Mouse (Mus musculus) kidney, adult 10 weeks (tissue): ENCODE data around the gene Lhx5. TPM values are rescaled to one million over a fixed set of nuclear protein-coding genes. Genes with fewer than 3 reads are reported as not detected.

Experiments
- polyA plus RNA-seq: library from polyadenylated mRNA; stranded (reverse); fragments of 350-450 nt; fragmentation: Illumina TruSeq; extraction: RNeasy Lipid Tissue Mini Kit (QIAGEN cat#74804); gene quantifications from one replicate; pipeline ENCODE4 v1.2.3, GENCODE M21; 2014; ENCODE audit warnings: low read depth, low replicate concordance

Gene Lhx5
- not detected for polyA plus RNA-seq

DNA sequence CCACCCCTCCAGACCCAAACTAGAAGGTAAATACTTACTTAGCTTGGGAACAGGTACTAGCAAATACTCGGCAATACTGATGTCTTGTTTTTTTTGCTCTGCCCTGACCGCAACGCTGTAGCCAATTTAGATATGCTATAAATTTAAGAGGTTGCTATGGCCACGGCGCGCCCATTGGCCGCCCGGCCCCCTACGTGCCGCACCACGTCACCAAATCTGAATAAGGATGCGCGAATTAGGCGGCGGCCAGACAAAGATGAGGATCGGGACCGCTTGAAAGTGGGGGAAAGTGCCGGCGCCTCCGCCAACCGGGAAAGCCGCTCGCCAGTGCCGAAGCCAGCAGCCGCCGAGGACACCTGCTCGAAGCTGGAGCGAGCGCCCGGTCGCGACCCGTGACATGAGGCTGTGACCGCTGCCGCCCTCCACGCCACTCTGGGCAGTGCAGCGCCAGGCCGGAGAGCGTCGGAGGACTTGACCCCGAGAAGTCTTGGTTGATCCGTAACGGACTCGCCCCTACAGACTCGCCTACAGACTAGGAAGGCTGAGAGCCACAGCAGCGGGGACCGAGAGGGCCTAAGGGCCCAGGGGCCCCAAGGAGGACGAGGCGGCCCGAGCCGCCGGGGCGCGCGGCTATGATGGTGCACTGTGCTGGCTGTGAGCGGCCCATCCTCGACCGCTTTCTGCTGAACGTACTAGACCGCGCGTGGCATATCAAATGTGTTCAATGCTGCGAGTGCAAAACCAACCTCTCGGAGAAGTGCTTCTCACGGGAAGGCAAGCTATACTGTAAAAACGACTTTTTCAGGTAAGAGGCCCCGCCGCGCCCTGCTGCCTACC, at the start of gene Lhx5:
Gene Lhx5 (plus strand): TSS at position 51 of the 837 bp plus-strand sequence.

DNA sequence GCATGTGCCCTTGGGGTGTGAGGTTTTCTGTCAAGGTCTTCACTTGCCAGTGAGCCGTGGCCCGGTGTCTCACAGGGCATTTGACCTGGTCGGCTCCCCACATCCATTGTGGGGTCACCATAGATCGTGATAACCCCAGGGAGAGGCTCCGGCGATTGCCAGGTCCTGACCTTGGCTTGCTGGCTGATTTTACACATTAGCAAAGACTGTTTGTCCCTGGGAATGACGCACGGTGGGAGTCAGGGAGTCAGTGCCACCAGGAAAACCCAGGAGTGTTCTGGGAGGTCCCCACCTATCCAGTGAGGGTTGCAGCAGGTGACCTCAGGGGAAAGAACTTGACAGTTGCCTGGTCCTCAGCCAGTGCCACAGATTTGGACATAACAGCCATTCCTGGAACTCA, 41.3 kb downstream of the Lhx5 start, which contains the start of gene Sdsl:
Gene Sdsl (minus strand): TSS at position 41 of the 400 bp plus-strand sequence.

DNA sequence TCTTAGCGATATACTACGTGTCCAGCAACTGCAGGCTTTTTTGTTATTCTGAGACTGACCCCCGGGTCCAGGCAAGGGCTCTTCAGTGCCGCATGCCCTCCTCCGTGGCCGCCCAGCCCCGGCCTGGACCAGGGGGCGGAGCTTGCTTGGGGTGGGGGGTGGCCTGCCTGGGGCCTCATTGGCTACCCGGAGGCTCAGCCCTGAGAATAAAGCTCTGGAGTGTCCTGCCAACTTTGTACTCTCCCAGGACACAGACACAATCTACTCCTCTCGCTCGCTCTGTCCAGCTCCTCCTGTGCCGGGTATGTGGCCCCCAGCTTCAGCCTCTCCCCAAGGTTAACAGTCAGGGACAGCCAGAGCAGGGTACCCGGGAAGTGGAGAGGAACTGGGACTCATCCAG, 44.8 kb downstream of the Lhx5 start, which contains the start of gene Sds:
Gene Sds (plus strand): TSS at position 231 of the 400 bp plus-strand sequence.

Other genes starting within 250 kb of the Lhx5 start
- not detected for gene Sdsl, start 41.1 kb downstream of the Lhx5 start, polyA plus RNA-seq
- not detected for gene Sds, start 44.8 kb downstream of the Lhx5 start, polyA plus RNA-seq
- 0.49 TPM for gene Plbd2, start 71.9 kb downstream of the Lhx5 start, polyA plus RNA-seq
- 0.53 TPM for gene Slc8b1, start 79.5 kb downstream of the Lhx5 start, polyA plus RNA-seq
- 9.7 TPM for gene Tpcn1, start 157.0 kb downstream of the Lhx5 start, polyA plus RNA-seq
- gene Iqcd, start 157.3 kb downstream of the Lhx5 start, polyA plus RNA-seq = not detected
- gene Rita1, start 180.9 kb downstream of the Lhx5 start, polyA plus RNA-seq = not detected
- 0.32 TPM for gene Ddx54, start 181.0 kb downstream of the Lhx5 start, polyA plus RNA-seq
- gene Cfap73, start 202.5 kb downstream of the Lhx5 start, polyA plus RNA-seq = not detected
- not detected for gene Rasal1, start 217.1 kb downstream of the Lhx5 start, polyA plus RNA-seq